Mouse (Mus musculus): ENCODE data around the gene Cpne1. TPM values are rescaled to one million over a fixed set of nuclear protein-coding genes. Genes with fewer than 3 reads are reported as not detected.

The Cpne1 gene
- polyA plus RNA-seq, 1 experiment from 2014 or later, result 55.4 TPM

DNA sequence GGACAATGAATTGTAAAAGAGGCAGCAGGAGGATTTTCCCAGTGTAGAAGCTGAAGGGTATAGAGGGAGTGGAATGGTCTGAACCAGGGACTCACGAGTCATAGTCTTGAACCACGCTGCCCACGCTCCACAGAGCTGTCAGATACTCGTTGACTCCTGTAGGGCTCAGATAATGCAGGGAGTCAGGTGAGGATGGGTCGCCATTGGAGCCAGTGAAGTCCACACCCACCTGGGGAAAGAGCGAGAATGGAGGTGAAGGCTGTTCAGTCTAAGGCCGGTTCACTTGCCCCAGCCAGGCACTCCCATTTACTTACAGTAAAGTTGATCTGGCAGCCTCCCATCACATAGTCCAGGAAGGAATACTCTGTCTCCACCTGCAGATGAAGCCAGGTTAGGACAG is 34.3 kb downstream of the Cpne1 start:
- WGBS, result 87% methylated on average over 7 of the region's 7 CpGs
- Histone ChIP-seq H3K9ac (replicated peaks; ENCODE audit: low read length) (no peak overlapping the region), H3K9me3 (replicated peaks; ENCODE audit: control insufficient read depth, low read length) (no peaks in the 10 kb centered on the region), H3K4me2 (ENCODE audit: low read depth, low read length) (no peak overlapping the region), H3K4me1 (ENCODE audit: control insufficient read depth, insufficient read depth, low read length) (no peaks in the 10 kb centered on the region), H3K36me3 (replicated peaks; ENCODE audit: control insufficient read depth, insufficient read depth, low read depth, low read length) (peaks cover 10% of the 10 kb centered on the region), H3K4me3 (ENCODE audit: low read depth, low read length) (no peak overlapping the region), H3K27me3 (ENCODE audit: control insufficient read depth, insufficient read depth, low read length) (no peaks in the 10 kb centered on the region), H3K27ac (replicated peaks; ENCODE audit: low read depth, low read length) (no peak overlapping the region)
- ATAC-seq (replicated peaks; ENCODE audit: insufficient number of reproducible peaks, low FRiP score, low TSS enrichment, low read depth), result no peak
- no peak for DNase-seq (ENCODE audit: low spot score)

GRCm38 (mm10) chr2:156073725-156074124 is 38.0 kb downstream of the Cpne1 start:
- DNase-seq (ENCODE audit: low spot score), result no peak
- ATAC-seq (replicated peaks; ENCODE audit: insufficient number of reproducible peaks, low FRiP score, low TSS enrichment, low read depth), result no peak
- H3K27me3 ChIP-seq (ENCODE audit: control insufficient read depth, insufficient read depth, low read length), result no peaks in the 10 kb centered on the region
- no peak overlapping the region for H3K27ac ChIP-seq (replicated peaks; ENCODE audit: low read depth, low read length)
- H3K9me3 ChIP-seq (replicated peaks; ENCODE audit: control insufficient read depth, low read length), result no peaks in the 10 kb centered on the region
- peaks cover 17% of the 10 kb centered on the region for H3K36me3 ChIP-seq (replicated peaks; ENCODE audit: control insufficient read depth, insufficient read depth, low read depth, low read length)
- H3K4me3 ChIP-seq (ENCODE audit: low read depth, low read length), result no peak overlapping the region
- no peak overlapping the region for H3K4me2 ChIP-seq (ENCODE audit: low read depth, low read length)
- 97% methylated on average over 15 of the region's 15 CpGs for WGBS
- no peaks in the 10 kb centered on the region for H3K4me1 ChIP-seq (ENCODE audit: control insufficient read depth, insufficient read depth, low read length)
- no peak overlapping the region for H3K9ac ChIP-seq (replicated peaks; ENCODE audit: low read length)

- Histone ChIP-seq H3K9ac (replicated peaks; ENCODE audit: low read length) (no peak overlapping the region), H3K27me3 (ENCODE audit: control insufficient read depth, insufficient read depth, low read length) (no peaks in the 10 kb centered on the region), H3K9me3 (replicated peaks; ENCODE audit: control insufficient read depth, low read length) (no peaks in the 10 kb centered on the region), H3K27ac (replicated peaks; ENCODE audit: low read depth, low read length) (no peak overlapping the region), H3K4me2 (ENCODE audit: low read depth, low read length) (no peak overlapping the region), H3K36me3 (replicated peaks; ENCODE audit: control insufficient read depth, insufficient read depth, low read depth, low read length) (peaks cover 13% of the 10 kb centered on the region), H3K4me3 (ENCODE audit: low read depth, low read length) (no peak overlapping the region), H3K4me1 (ENCODE audit: control insufficient read depth, insufficient read depth, low read length) (no peaks in the 10 kb centered on the region)
- 95% methylated on average over 10 of the region's 10 CpGs for WGBS
- DNase-seq (ENCODE audit: low spot score) (no peak), ATAC-seq (replicated peaks; ENCODE audit: insufficient number of reproducible peaks, low FRiP score, low TSS enrichment, low read depth) (no peak)
Measured at GRCm38 (mm10) chr2:156071236-156071635, 40.5 kb downstream of the Cpne1 start.

DNA sequence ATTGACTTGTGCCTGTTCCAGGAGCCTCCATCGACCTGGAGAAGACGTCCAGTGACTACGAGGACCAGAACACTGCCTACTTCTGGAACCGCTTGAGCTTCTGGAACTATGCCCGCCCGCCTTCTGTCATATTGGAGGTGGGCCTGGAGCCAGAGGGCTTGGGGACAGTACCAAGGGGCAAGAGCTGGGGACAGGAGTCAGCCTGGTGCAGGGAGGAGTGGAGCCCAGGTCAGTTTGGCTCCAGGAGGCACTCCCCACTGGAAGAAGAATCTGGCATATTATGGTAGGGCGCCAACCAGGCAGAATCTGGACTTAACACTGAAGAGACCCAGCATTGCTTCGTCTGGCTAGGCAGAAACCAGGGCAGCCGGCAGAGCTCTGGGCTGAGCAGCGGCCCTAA is 43.8 kb downstream of the Cpne1 start:
- DNase-seq (ENCODE audit: low spot score) (no peak), ATAC-seq (replicated peaks; ENCODE audit: insufficient number of reproducible peaks, low FRiP score, low TSS enrichment, low read depth) (no peak)
- Histone ChIP-seq H3K27me3 (ENCODE audit: control insufficient read depth, insufficient read depth, low read length) (no peaks in the 10 kb centered on the region), H3K36me3 (replicated peaks; ENCODE audit: control insufficient read depth, insufficient read depth, low read depth, low read length) (peaks cover 8% of the 10 kb centered on the region), H3K4me2 (ENCODE audit: low read depth, low read length) (no peak overlapping the region), H3K27ac (replicated peaks; ENCODE audit: low read depth, low read length) (no peak overlapping the region), H3K9ac (replicated peaks; ENCODE audit: low read length) (no peak overlapping the region), H3K4me3 (ENCODE audit: low read depth, low read length) (no peak overlapping the region), H3K4me1 (ENCODE audit: control insufficient read depth, insufficient read depth, low read length) (no peaks in the 10 kb centered on the region), H3K9me3 (replicated peaks; ENCODE audit: control insufficient read depth, low read length) (no peaks in the 10 kb centered on the region)
- WGBS, result 96% methylated on average over 10 of the region's 10 CpGs

DNA sequence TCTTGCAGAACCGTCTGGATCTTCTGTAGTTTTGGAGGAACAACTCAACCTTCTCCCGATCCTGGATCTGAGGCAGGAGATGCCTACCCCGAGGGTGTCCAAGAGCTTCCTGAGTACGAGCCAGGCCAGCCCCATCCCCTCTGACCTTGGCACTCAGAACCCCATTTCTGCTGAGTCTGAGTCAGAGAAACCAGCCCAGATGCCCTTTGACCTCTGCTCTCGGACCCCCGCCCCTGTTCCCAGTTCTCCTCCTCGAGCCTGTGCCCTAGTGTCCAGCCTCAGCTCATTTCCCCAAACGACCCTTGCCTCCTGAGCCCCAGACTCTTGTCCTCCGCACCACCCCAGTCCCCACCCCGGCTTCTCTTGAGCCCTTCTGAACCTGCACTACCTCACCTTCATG is 45.6 kb downstream of the Cpne1 start:
- peaks cover 4% of the 10 kb centered on the region for H3K36me3 ChIP-seq (replicated peaks; ENCODE audit: control insufficient read depth, insufficient read depth, low read depth, low read length)
- H3K9me3 ChIP-seq (replicated peaks; ENCODE audit: control insufficient read depth, low read length), result no peaks in the 10 kb centered on the region
- peak overlapping the region; percentile 94 for H3K9ac ChIP-seq (replicated peaks; ENCODE audit: low read length)
- peak overlapping the region; percentile 78 for H3K4me3 ChIP-seq (ENCODE audit: low read depth, low read length)
- WGBS, result 26% methylated on average over 10 of the region's 10 CpGs
- peak overlapping the region; percentile 96 for H3K4me2 ChIP-seq (ENCODE audit: low read depth, low read length)
- H3K27ac ChIP-seq (replicated peaks; ENCODE audit: low read depth, low read length), result no peak overlapping the region
- ATAC-seq (replicated peaks; ENCODE audit: insufficient number of reproducible peaks, low FRiP score, low TSS enrichment, low read depth) (peak; percentile 12; the same call in 1 of the 2 replicates), DNase-seq (ENCODE audit: low spot score) (no peak)
- no peaks in the 10 kb centered on the region for H3K27me3 ChIP-seq (ENCODE audit: control insufficient read depth, insufficient read depth, low read length)
- no peaks in the 10 kb centered on the region for H3K4me1 ChIP-seq (ENCODE audit: control insufficient read depth, insufficient read depth, low read length)

GRCm38 (mm10) chr2:156065099-156066041 is 46.4 kb downstream of the Cpne1 start, which contains the start of gene Spag4:
Spag4 (plus strand) TSS chr2:156065175.
- no peaks in the 10 kb centered on the region for H3K4me1 ChIP-seq (ENCODE audit: control insufficient read depth, insufficient read depth, low read length)
- H3K4me3 ChIP-seq (ENCODE audit: low read depth, low read length), result peak within 1 kb of the TSS; percentile 78
- H3K9me3 ChIP-seq (replicated peaks; ENCODE audit: control insufficient read depth, low read length), result no peaks in the 10 kb centered on the region
- under 1% methylated on average over 74 of the region's 81 CpGs for WGBS
- no peaks in the 10 kb centered on the region for H3K27me3 ChIP-seq (ENCODE audit: control insufficient read depth, insufficient read depth, low read length)
- H3K9ac ChIP-seq (replicated peaks; ENCODE audit: low read length), result peak within 1 kb of the TSS; percentile 94
- H3K27ac ChIP-seq (replicated peaks; ENCODE audit: low read depth, low read length), result peak within 1 kb of the TSS; percentile 70; the same call in 1 of the 2 replicates
- DNase-seq (ENCODE audit: low spot score), result peak; percentile 85
- H3K36me3 ChIP-seq (replicated peaks; ENCODE audit: control insufficient read depth, insufficient read depth, low read depth, low read length), result peaks cover 4% of the 10 kb centered on the region; the same call in 1 of the 2 replicates
- H3K4me2 ChIP-seq (ENCODE audit: low read depth, low read length), result peak within 1 kb of the TSS; percentile 96
- ATAC-seq (replicated peaks; ENCODE audit: insufficient number of reproducible peaks, low FRiP score, low TSS enrichment, low read depth), result peak; percentile 61

- Histone ChIP-seq H3K4me1 (ENCODE audit: control insufficient read depth, insufficient read depth, low read length) (no peaks in the 10 kb centered on the region), H3K27ac (replicated peaks; ENCODE audit: low read depth, low read length) (no peak within 1 kb of the TSS), H3K27me3 (ENCODE audit: control insufficient read depth, insufficient read depth, low read length) (no peaks in the 10 kb centered on the region), H3K9ac (replicated peaks; ENCODE audit: low read length) (no peak within 1 kb of the TSS), H3K4me2 (ENCODE audit: low read depth, low read length) (no peak within 1 kb of the TSS), H3K36me3 (replicated peaks; ENCODE audit: control insufficient read depth, insufficient read depth, low read depth, low read length) (no peaks in the 10 kb centered on the region), H3K9me3 (replicated peaks; ENCODE audit: control insufficient read depth, low read length) (no peaks in the 10 kb centered on the region), H3K4me3 (ENCODE audit: low read depth, low read length) (no peak within 1 kb of the TSS)
- ATAC-seq (replicated peaks; ENCODE audit: insufficient number of reproducible peaks, low FRiP score, low TSS enrichment, low read depth) (no peak), DNase-seq (ENCODE audit: low spot score) (no peak)
- WGBS, result 82% methylated on average over 9 of the region's 9 CpGs
Measured at GRCm38 (mm10) chr2:156052816-156053215, 58.9 kb downstream of the Cpne1 start, which contains the start of gene Fer1l4. Fer1l4 (minus strand) TSS chr2:156052947.

DNA sequence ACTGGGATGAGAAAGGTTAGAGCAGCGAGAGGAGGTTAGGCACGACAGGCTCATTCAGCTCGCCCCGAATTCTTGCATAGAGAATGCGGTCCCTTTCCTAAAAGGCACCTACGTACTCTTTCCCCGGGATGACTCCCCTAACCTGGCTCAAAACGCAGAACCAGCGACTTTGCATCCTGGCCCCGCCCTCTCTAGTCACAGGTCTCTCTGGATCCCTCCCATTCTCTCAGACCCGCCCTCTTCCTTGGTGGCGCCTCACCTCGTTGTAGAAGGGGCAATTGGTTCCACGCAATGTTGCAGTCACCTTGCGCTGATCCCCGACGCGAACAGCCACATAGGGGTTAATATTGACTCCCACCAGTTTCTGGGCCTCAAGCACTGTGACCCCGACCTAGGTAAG is 63.8 kb downstream of the Cpne1 start:
- peak overlapping the region; percentile 19; the same call in 1 of the 2 replicates for H3K4me2 ChIP-seq (ENCODE audit: low read depth, low read length)
- ATAC-seq (replicated peaks; ENCODE audit: insufficient number of reproducible peaks, low FRiP score, low TSS enrichment, low read depth) (no peak), DNase-seq (ENCODE audit: low spot score) (peak; percentile 37)
- no peaks in the 10 kb centered on the region for H3K4me1 ChIP-seq (ENCODE audit: control insufficient read depth, insufficient read depth, low read length)
- 0 out of 2 replicates have a peak overlapping the region, but pooled peaks have one; percentile 5 for H3K4me3 ChIP-seq (ENCODE audit: low read depth, low read length)
- no peak overlapping the region for H3K27ac ChIP-seq (replicated peaks; ENCODE audit: low read depth, low read length)
- no peaks in the 10 kb centered on the region for H3K36me3 ChIP-seq (replicated peaks; ENCODE audit: control insufficient read depth, insufficient read depth, low read depth, low read length)
- 7% methylated on average over 19 of the region's 19 CpGs for WGBS
- H3K9ac ChIP-seq (replicated peaks; ENCODE audit: low read length), result no peak overlapping the region; the same call in 1 of the 2 replicates
- H3K27me3 ChIP-seq (ENCODE audit: control insufficient read depth, insufficient read depth, low read length), result peaks cover 4% of the 10 kb centered on the region; the same call in 1 of the 2 replicates
- no peaks in the 10 kb centered on the region for H3K9me3 ChIP-seq (replicated peaks; ENCODE audit: control insufficient read depth, low read length)

Data from embryonic facial prominence, embryonic 11.5 days (tissue).